Mouse (Mus musculus): ENCODE results near the gene Agk. TPM values are rescaled to one million over a fixed set of nuclear protein-coding genes. Genes with fewer than 3 reads are reported as not detected.
A peak's percentile ranks its signal among the peaks of the same experiment; 100 is the strongest.

The Agk gene
- 38.5 and 39.9 TPM in 2 replicates for polyA plus RNA-seq (2015; fragmentation: Nextera tagmentation; extraction: Ambion mirVana)

GRCm38 (mm10) chr6:40324897-40325841 is at the start of gene Agk:
Gene Agk, plus strand, starts transcription at chr6:40325172.
- 2% methylated on average over 52 of the region's 52 CpGs for WGBS
- Histone ChIP-seq H3K4me3 (peak within 1 kb of the TSS; percentile 94), H3K9me3 (replicated peaks) (no peaks in the 10 kb centered on the region), H3K27ac (peak within 1 kb of the TSS; percentile 91), H3K9ac (peak within 1 kb of the TSS; percentile 94), H3K4me1 (replicated peaks) (0 out of 2 replicates have a peak, but pooled peaks cover 2% of the 10 kb centered on the region), H3K4me2 (peak within 1 kb of the TSS; percentile 69), H3K36me3 (peaks cover 6% of the 10 kb centered on the region; the same call in 1 of the 2 replicates), H3K27me3 (no peaks in the 10 kb centered on the region)
- peak; percentile 87 for ATAC-seq (replicated peaks; ENCODE audit: insufficient number of reproducible peaks, insufficient read depth, low FRiP score, low read depth)

DNA sequence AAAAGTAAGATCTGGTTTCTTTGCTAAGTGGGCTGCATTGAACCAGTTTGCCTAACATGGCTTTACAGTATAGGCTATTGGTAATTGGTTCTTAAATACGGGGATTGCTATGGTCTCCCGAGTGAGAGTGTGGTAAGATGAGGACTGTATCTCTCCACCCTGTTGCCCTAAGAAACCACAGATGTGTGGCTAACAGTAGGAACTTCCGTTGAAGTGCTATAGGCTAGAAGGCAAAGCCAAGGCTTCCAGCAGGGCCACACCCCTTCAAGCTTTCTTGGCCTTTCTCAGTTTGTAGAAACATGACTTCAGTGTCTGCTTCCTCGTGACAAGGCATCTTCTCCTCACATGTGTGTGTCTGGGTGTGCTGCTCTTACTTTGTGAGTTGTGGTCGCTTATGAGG is 24.3 kb upstream of the Agk start:
- Histone ChIP-seq H3K4me2 (no peak overlapping the region), H3K27ac (no peak overlapping the region), H3K4me1 (replicated peaks) (no peaks in the 10 kb centered on the region), H3K9ac (no peak overlapping the region), H3K9me3 (replicated peaks) (no peaks in the 10 kb centered on the region), H3K27me3 (no peaks in the 10 kb centered on the region), H3K36me3 (no peaks in the 10 kb centered on the region), H3K4me3 (no peak overlapping the region)
- ATAC-seq (replicated peaks; ENCODE audit: insufficient number of reproducible peaks, insufficient read depth, low FRiP score, low read depth): no peak
- WGBS: 69% methylated on average over 5 of the region's 5 CpGs

- no peak overlapping the region for H3K27ac ChIP-seq
- no peak overlapping the region for H3K4me2 ChIP-seq
- no peak overlapping the region for H3K9ac ChIP-seq
- ATAC-seq (replicated peaks; ENCODE audit: insufficient number of reproducible peaks, insufficient read depth, low FRiP score, low read depth): no peak
- no peaks in the 10 kb centered on the region for H3K9me3 ChIP-seq (replicated peaks)
- WGBS: 8% methylated on average over 6 of the region's 6 CpGs
- no peaks in the 10 kb centered on the region for H3K36me3 ChIP-seq
- no peaks in the 10 kb centered on the region for H3K27me3 ChIP-seq
- H3K4me1 ChIP-seq (replicated peaks): no peaks in the 10 kb centered on the region
- no peak overlapping the region for H3K4me3 ChIP-seq
Measured at GRCm38 (mm10) chr6:40303379-40303778, 21.6 kb upstream of the Agk start.

GRCm38 (mm10) chr6:40304972-40305371 is 20.0 kb upstream of the Agk start:
- no peak overlapping the region for H3K4me2 ChIP-seq
- H3K27ac ChIP-seq: no peak overlapping the region
- no peak overlapping the region for H3K9ac ChIP-seq
- no peaks in the 10 kb centered on the region for H3K4me1 ChIP-seq (replicated peaks)
- H3K4me3 ChIP-seq: no peak overlapping the region
- no peaks in the 10 kb centered on the region for H3K9me3 ChIP-seq (replicated peaks)
- no peaks in the 10 kb centered on the region for H3K27me3 ChIP-seq
- no peaks in the 10 kb centered on the region for H3K36me3 ChIP-seq
- ATAC-seq (replicated peaks; ENCODE audit: insufficient number of reproducible peaks, insufficient read depth, low FRiP score, low read depth): no peak

DNA sequence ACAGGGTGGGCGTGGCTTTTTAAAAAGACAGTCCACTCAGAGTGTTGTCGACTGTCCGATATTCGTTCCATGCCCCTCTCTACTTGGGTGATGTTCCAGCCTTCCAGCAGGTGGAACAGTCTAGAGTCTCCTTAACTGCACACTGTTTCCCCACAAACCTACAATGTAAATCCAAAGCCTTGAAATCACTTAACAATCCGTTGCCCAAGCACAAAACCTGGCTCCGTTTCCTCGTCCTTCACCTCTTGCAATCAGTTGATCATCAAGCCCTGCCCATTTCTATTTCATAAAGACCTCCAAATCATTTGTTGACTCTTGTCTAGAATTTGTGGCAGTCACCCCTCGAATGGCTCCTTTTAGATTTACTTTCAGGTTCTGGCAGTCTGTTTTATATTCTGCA is 1.4 kb downstream of the Agk start:
- H3K9ac ChIP-seq: no peak overlapping the region
- H3K9me3 ChIP-seq (replicated peaks): no peaks in the 10 kb centered on the region
- 85% methylated on average over 8 of the region's 8 CpGs for WGBS
- H3K4me3 ChIP-seq: peak overlapping the region; percentile 94; the same call in 1 of the 2 replicates
- no peaks in the 10 kb centered on the region for H3K27me3 ChIP-seq
- H3K36me3 ChIP-seq: peaks cover 8% of the 10 kb centered on the region; the same call in 1 of the 2 replicates
- ATAC-seq (replicated peaks; ENCODE audit: insufficient number of reproducible peaks, insufficient read depth, low FRiP score, low read depth): no peak
- no peak overlapping the region for H3K27ac ChIP-seq
- 0 out of 2 replicates have a peak, but pooled peaks cover 2% of the 10 kb centered on the region for H3K4me1 ChIP-seq (replicated peaks)
- H3K4me2 ChIP-seq: peak overlapping the region; percentile 69

GRCm38 (mm10) chr6:40333497-40333896 is 8.5 kb downstream of the Agk start:
- no peaks in the 10 kb centered on the region for H3K27me3 ChIP-seq
- WGBS: 86% methylated on average over 2 of the region's 2 CpGs
- H3K27ac ChIP-seq: no peak overlapping the region
- H3K36me3 ChIP-seq: peaks cover 30% of the 10 kb centered on the region
- no peak overlapping the region for H3K4me2 ChIP-seq
- no peaks in the 10 kb centered on the region for H3K4me1 ChIP-seq (replicated peaks)
- no peak overlapping the region for H3K4me3 ChIP-seq
- no peak for ATAC-seq (replicated peaks; ENCODE audit: insufficient number of reproducible peaks, insufficient read depth, low FRiP score, low read depth)
- no peak overlapping the region for H3K9ac ChIP-seq
- H3K9me3 ChIP-seq (replicated peaks): no peaks in the 10 kb centered on the region

DNA sequence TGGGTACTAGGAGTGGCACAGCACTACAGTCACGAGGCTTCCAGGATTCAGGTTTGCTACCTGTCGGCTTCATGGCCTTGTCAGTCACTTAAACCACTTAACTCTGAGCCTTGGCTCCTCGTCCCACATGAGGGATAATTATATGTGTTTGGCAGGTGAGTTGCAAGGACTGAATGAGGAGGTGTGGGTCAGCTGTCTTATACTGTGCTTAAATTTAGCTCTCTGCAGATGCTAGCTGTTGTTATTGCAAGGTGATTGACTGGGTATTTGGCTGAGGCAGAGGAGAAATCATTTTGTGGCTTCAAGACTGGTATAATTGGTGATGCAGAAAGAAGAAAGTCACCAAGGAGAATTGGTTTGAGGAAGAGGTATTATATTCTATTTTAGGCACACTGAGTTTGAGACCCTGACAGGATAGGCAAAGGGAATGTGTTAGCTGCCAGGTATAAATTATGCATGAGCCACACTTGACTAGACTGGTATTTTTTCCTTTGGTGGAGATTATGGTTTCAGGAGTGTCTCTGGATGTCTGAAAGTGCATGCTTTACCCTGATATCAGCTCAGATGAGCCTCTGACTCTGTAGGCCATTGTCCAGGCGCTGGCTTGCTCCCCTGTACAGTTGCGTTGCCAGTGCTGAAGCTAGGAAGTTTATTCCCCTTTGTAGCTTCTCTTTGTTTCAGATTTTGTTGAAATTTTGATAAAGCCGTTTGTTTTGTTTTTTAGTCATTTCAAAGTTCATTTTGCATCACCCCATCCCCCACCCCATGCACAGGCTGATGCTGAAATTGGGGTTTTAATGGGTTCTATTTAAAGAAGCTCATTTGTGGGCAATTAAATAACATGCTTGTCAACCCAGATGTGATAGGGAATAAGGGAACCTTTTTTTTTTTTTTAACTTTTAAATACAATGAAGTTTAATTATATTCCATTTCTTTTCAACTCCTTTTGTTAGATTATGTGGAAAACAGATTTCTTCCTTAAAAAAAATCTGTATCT is 12.1 kb downstream of the Agk start:
- 83% methylated on average over 6 of the region's 6 CpGs for WGBS
- Histone ChIP-seq H3K36me3 (peaks cover 20% of the 10 kb centered on the region), H3K27ac (no peak overlapping the region), H3K4me3 (no peak overlapping the region), H3K9me3 (replicated peaks) (no peaks in the 10 kb centered on the region), H3K27me3 (no peaks in the 10 kb centered on the region), H3K9ac (no peak overlapping the region), H3K4me1 (replicated peaks) (no peaks in the 10 kb centered on the region), H3K4me2 (no peak overlapping the region)
- ATAC-seq (replicated peaks; ENCODE audit: insufficient number of reproducible peaks, insufficient read depth, low FRiP score, low read depth): no peak

- 47% methylated on average over 10 of the region's 10 CpGs for WGBS
- no peaks in the 10 kb centered on the region for H3K9me3 ChIP-seq (replicated peaks)
- H3K27me3 ChIP-seq: no peaks in the 10 kb centered on the region
- H3K9ac ChIP-seq: no peak overlapping the region
- no peak for ATAC-seq (replicated peaks; ENCODE audit: insufficient number of reproducible peaks, insufficient read depth, low FRiP score, low read depth)
- no peak overlapping the region for H3K27ac ChIP-seq
- no peak overlapping the region for H3K4me3 ChIP-seq
- peaks cover 4% of the 10 kb centered on the region for H3K4me1 ChIP-seq (replicated peaks)
- peaks cover 13% of the 10 kb centered on the region; the same call in 1 of the 2 replicates for H3K36me3 ChIP-seq
- no peak overlapping the region for H3K4me2 ChIP-seq
Measured at GRCm38 (mm10) chr6:40346959-40347771, 22.2 kb downstream of the Agk start.

GRCm38 (mm10) chr6:40347772-40348111 is 22.8 kb downstream of the Agk start:
- peaks cover 19% of the 10 kb centered on the region; the same call in 1 of the 2 replicates for H3K36me3 ChIP-seq
- 45% methylated on average over 1 of the region's 1 CpGs for WGBS
- H3K9me3 ChIP-seq (replicated peaks): no peaks in the 10 kb centered on the region
- H3K9ac ChIP-seq: no peak overlapping the region
- no peaks in the 10 kb centered on the region for H3K27me3 ChIP-seq
- no peak overlapping the region for H3K27ac ChIP-seq
- ATAC-seq (replicated peaks; ENCODE audit: insufficient number of reproducible peaks, insufficient read depth, low FRiP score, low read depth): no peak
- no peak overlapping the region for H3K4me3 ChIP-seq
- H3K4me2 ChIP-seq: no peak overlapping the region
- peaks cover 4% of the 10 kb centered on the region for H3K4me1 ChIP-seq (replicated peaks)

DNA sequence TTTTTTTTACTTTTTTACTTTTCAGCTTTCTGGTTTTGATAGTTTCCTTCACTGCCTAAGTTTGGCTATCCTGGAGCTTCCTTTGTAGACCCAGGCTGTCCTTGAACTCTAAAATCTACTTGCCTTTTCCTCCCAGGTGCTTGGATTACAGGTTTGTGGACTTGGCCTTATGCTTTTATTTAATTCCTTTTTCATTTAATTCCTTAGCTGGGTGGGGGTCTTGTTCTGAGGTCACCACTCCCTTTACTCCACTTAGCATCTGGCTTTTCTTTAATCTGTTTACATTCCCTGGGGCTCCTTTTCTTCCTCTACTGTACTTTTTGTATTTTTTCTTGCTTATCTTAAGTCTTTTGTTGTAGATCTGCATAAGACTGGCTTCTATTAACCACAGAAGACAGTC is 25.1 kb downstream of the Agk start:
- Histone ChIP-seq H3K9ac (no peak overlapping the region), H3K4me1 (replicated peaks) (peaks cover 4% of the 10 kb centered on the region), H3K27ac (no peak overlapping the region), H3K9me3 (replicated peaks) (no peaks in the 10 kb centered on the region), H3K36me3 (peaks cover 18% of the 10 kb centered on the region; the same call in 1 of the 2 replicates), H3K4me2 (no peak overlapping the region), H3K27me3 (no peaks in the 10 kb centered on the region), H3K4me3 (no peak overlapping the region)
- no peak for ATAC-seq (replicated peaks; ENCODE audit: insufficient number of reproducible peaks, insufficient read depth, low FRiP score, low read depth)

Measured in heart, embryonic 15.5 days (tissue).